Mouse (Mus musculus): ENCODE data around the gene Tamm41. TPM values are rescaled to one million over a fixed set of nuclear protein-coding genes. Genes with fewer than 3 reads are reported as not detected.

The Tamm41 gene
- polyA plus RNA-seq, 1 experiment from 2014 or later = 76.9 TPM

Other genes with a start within 250 kb of the Tamm41 start
- gene Vgll4, start 67.9 kb downstream of the Tamm41 start, polyA plus RNA-seq (2014; fragmentation: Nextera tagmentation; extraction: Ambion mirVana) = 48.6 and 54.8 TPM in 2 replicates
- gene Syn2, start 97.0 kb upstream of the Tamm41 start, polyA plus RNA-seq (2014; fragmentation: Nextera tagmentation; extraction: Ambion mirVana) = 2.3 and 2.7 TPM in 2 replicates
- not detected in 2 replicates for gene Gm17482, start 189.5 kb upstream of the Tamm41 start, polyA plus RNA-seq (2014; fragmentation: Nextera tagmentation; extraction: Ambion mirVana)
- gene Timp4, start 214.3 kb upstream of the Tamm41 start, polyA plus RNA-seq (2014; fragmentation: Nextera tagmentation; extraction: Ambion mirVana) = 0.05 and 0.06 TPM in 2 replicates